7 mouse cellular contexts compared by ENCODE assay signal in genomic region chr15:93591831-93592321, GRCm38 (mm10). TPM values are rescaled to one million over a fixed set of nuclear protein-coding genes. Genes with fewer than 3 reads are reported as not detected.
A peak's percentile ranks its signal among the peaks of the same experiment; 100 is the strongest.
DNase-seq lines count a peak whose midpoint lies in the region; ATAC-seq and TF ChIP-seq lines count a peak whose summit lies in the region.

No protein-coding gene starts in this region.

- peak overlapping the region; percentile 87 for H3K4me2 ChIP-seq in embryonic facial prominence, embryonic 14.5 days (ENCODE audit: low read depth, low read length)
- peak overlapping the region; percentile 84 for H3K4me2 ChIP-seq in limb, embryonic 14.5 days (replicated peaks; ENCODE audit: low read depth, low read length, severe bottlenecking)
- H3K4me2 ChIP-seq in midbrain, embryonic 14.5 days (ENCODE audit: low read length): peak overlapping the region; percentile 56

- peak; percentile 62 for DNase-seq in 3134 (ENCODE audit: extremely low read depth, insufficient read length, low spot score)
- DNase-seq in Muller cell, postnatal 12 days (ENCODE audit: inconsistent ontology term): peak; percentile 81
- peak; percentile 90 for DNase-seq in embryonic facial prominence, embryonic 14.5 days (ENCODE audit: low spot score)
- peak; percentile 56 for DNase-seq in heart, postnatal 4 days
- peak; percentile 81 for DNase-seq in limb, embryonic 14.5 days (ENCODE audit: low spot score)
- DNase-seq in midbrain, embryonic 14.5 days: peak; percentile 66
- no peak for DNase-seq in thymus, postnatal 25 days

- TF ChIP-seq POLR2A in limb, embryonic 14.5 days (IDR thresholded peaks at IDR 0.05; ENCODE audit: borderline replicate concordance, extremely low read depth, insufficient read depth, insufficient read length): no peak

- no peaks in the 10 kb centered on the region for H3K36me3 ChIP-seq in embryonic facial prominence, embryonic 14.5 days (ENCODE audit: control insufficient read depth, insufficient read depth, low read length)
- H3K36me3 ChIP-seq in limb, embryonic 14.5 days (ENCODE audit: control insufficient read depth, insufficient read depth, low read length): peaks cover 8% of the 10 kb centered on the region
- no peaks in the 10 kb centered on the region for H3K36me3 ChIP-seq in midbrain, embryonic 14.5 days (ENCODE audit: control insufficient read depth, insufficient read depth, low read length)

- no peaks in the 10 kb centered on the region for H3K9me3 ChIP-seq in embryonic facial prominence, embryonic 14.5 days (ENCODE audit: control insufficient read depth, low read length)
- H3K9me3 ChIP-seq in limb, embryonic 14.5 days (ENCODE audit: control insufficient read depth, low read length): no peaks in the 10 kb centered on the region
- no peaks in the 10 kb centered on the region for H3K9me3 ChIP-seq in midbrain, embryonic 14.5 days (ENCODE audit: control insufficient read depth, low read length)

- ATAC-seq in embryonic facial prominence, embryonic 14.5 days (ENCODE audit: low read depth): peak; percentile 42
- peak; percentile 13; the same call in 1 of the 2 replicates for ATAC-seq in limb, embryonic 14.5 days (ENCODE audit: low FRiP score, low read depth)
- no peak for ATAC-seq in midbrain, embryonic 14.5 days (ENCODE audit: low FRiP score, low TSS enrichment)

- 4% methylated on average over 12 of the region's 12 CpGs for WGBS in embryonic facial prominence, embryonic 14.5 days
- WGBS in limb, embryonic 14.5 days: 3% methylated on average over 11 of the region's 12 CpGs
- 1% methylated on average over 12 of the region's 12 CpGs for WGBS in midbrain, embryonic 14.5 days

- H3K9ac ChIP-seq in embryonic facial prominence, embryonic 14.5 days (ENCODE audit: low read depth, low read length): peak overlapping the region; percentile 49
- H3K9ac ChIP-seq in limb, embryonic 14.5 days (ENCODE audit: low read depth, low read length, severe bottlenecking): peak overlapping the region; percentile 41
- H3K9ac ChIP-seq in midbrain, embryonic 14.5 days (replicated peaks; ENCODE audit: low read length): peak overlapping the region; percentile 13

- peaks cover 57% of the 10 kb centered on the region for H3K4me1 ChIP-seq in embryonic facial prominence, embryonic 14.5 days (ENCODE audit: control insufficient read depth, insufficient read depth, low read length)
- H3K4me1 ChIP-seq in limb, embryonic 14.5 days (ENCODE audit: control insufficient read depth, insufficient read depth, low read length): peaks cover 62% of the 10 kb centered on the region
- peaks cover 13% of the 10 kb centered on the region; the same call in 1 of the 2 replicates for H3K4me1 ChIP-seq in midbrain, embryonic 14.5 days (ENCODE audit: control insufficient read depth, insufficient read depth, low read length)

- peak overlapping the region; percentile 41 for H3K27ac ChIP-seq in embryonic facial prominence, embryonic 14.5 days (replicated peaks; ENCODE audit: low read depth, low read length)
- H3K27ac ChIP-seq in limb, embryonic 14.5 days (replicated peaks; ENCODE audit: low read depth, low read length): peak overlapping the region; percentile 75
- H3K27ac ChIP-seq in midbrain, embryonic 14.5 days (replicated peaks; ENCODE audit: low read depth, low read length): no peak overlapping the region

- no peaks in the 10 kb centered on the region for H3K27me3 ChIP-seq in embryonic facial prominence, embryonic 14.5 days (replicated peaks; ENCODE audit: control insufficient read depth, insufficient read depth, low read length)
- no peaks in the 10 kb centered on the region for H3K27me3 ChIP-seq in limb, embryonic 14.5 days (ENCODE audit: control insufficient read depth, insufficient read depth, low read length)
- peaks cover 4% of the 10 kb centered on the region for H3K27me3 ChIP-seq in midbrain, embryonic 14.5 days (ENCODE audit: control insufficient read depth, insufficient read depth, low read length)

- H3K4me3 ChIP-seq in embryonic facial prominence, embryonic 14.5 days (ENCODE audit: low read depth, low read length): peak overlapping the region; percentile 89
- peak overlapping the region; percentile 76 for H3K4me3 ChIP-seq in limb, embryonic 14.5 days (replicated peaks; ENCODE audit: low read length)
- H3K4me3 ChIP-seq in midbrain, embryonic 14.5 days (replicated peaks; ENCODE audit: low read depth, low read length): peak overlapping the region; percentile 30

RNA-seq across cellular contexts. Expression of gene Prickle1, which starts 3.8 kb away (rescaled TPM):
- polyA plus RNA-seq in embryonic facial prominence, embryonic 14.5 days (2014; fragmentation: Nextera tagmentation; extraction: Ambion mirVana): 35.7 and 43.5 TPM in 2 replicates
- 10 to 100 TPM; 31.0 to 36.4 TPM for total RNA-seq in heart, postnatal 4 days (2021)
- 31.4 and 36.6 TPM in 2 replicates for polyA plus RNA-seq in limb, embryonic 14.5 days (2012; rRNA removed)
- 54.0 and 64.2 TPM in 2 replicates for polyA plus RNA-seq in limb, embryonic 14.5 days (2014; fragmentation: Nextera tagmentation; extraction: Ambion mirVana)
- 8.2 and 11.6 TPM in 2 replicates for polyA plus RNA-seq in midbrain, embryonic 14.5 days (2014; fragmentation: Nextera tagmentation; extraction: Ambion mirVana)

Comparison
In these comparisons a context has a peak if more than half of its experiments do, and no peak if none do; other contexts are left out.
1. H3K4me3 ChIP-seq: peak in every context shown above with its lines; median percentile 89 in embryonic facial prominence, embryonic 14.5 days; 76 in limb, embryonic 14.5 days; 30 in midbrain, embryonic 14.5 days.